Mouse (Mus musculus): Measurements from ENCODE around the gene Vmn1r69. TPM values are rescaled to one million over a fixed set of nuclear protein-coding genes. Genes with fewer than 3 reads are reported as not detected.

Vmn1r69 gene
- polyA plus RNA-seq (2016; fragmentation: Nextera tagmentation; extraction: Ambion mirVana), result not detected in 2 replicates

DNA sequence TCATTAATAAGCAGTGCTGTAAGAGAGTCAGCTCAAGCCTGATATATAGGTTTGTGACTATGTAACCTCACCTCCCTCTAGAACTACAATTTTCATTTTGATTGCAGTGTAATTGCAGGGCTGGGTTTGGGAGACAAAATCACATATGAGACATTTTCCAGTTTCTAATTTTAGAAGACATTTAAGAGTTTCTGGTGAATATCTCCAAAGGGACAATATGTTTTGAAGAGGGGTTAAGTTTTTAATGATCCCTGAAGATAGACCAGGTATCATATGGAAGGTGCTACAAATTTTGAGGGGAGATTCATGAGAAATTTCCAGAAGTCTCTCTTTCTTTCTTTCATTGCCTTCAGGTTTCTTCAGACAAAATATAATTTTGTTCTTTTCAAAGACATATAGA lies at the start of gene Vmn1r69:
Gene Vmn1r69 (minus strand): TSS at position 101 of the 400 bp plus-strand sequence.
- H3K27ac ChIP-seq, result no peak within 1 kb of the TSS
- peaks cover 43% of the 10 kb centered on the region; the same call in 1 of the 2 replicates for H3K9me3 ChIP-seq
- no peaks in the 10 kb centered on the region for H3K27me3 ChIP-seq (ENCODE audit: poor library complexity, severe bottlenecking)
- DNase-seq (ENCODE audit: extremely low spot score, low spot score), result no peak
- no peaks in the 10 kb centered on the region for H3K4me1 ChIP-seq
- H3K4me3 ChIP-seq, result no peak within 1 kb of the TSS
- H3K36me3 ChIP-seq (replicated peaks), result no peaks in the 10 kb centered on the region

DNA sequence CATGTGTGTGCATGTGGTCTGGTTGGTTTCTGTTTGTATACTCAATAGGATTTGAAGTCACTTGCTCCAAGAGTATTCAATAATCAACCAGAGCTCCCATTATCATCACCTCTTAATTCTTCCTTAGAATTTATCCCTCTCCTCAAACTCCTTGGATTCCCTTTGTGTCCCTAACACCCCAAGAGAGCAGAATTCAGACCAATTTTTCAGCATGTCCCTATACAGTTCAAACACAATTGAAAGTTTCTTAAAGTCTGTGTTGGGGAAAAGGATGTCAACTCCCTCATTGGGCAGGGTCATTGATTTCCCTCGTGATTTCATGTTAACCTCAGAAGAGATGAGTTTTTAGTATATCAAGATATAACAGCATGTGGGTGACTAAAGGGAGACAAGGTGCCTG lies 17.8 kb upstream of the Vmn1r69 start, which contains the start of gene Vmn1r70:
Gene Vmn1r70 (plus strand): TSS at position 301 of the 400 bp plus-strand sequence.
- H3K27me3 ChIP-seq (ENCODE audit: poor library complexity, severe bottlenecking), result no peaks in the 10 kb centered on the region
- no peak for DNase-seq (ENCODE audit: extremely low spot score, low spot score)
- no peak within 1 kb of the TSS for H3K27ac ChIP-seq
- 67% methylated on average over 1 of the region's 1 CpGs for WGBS
- no peaks in the 10 kb centered on the region for H3K4me1 ChIP-seq
- H3K4me3 ChIP-seq, result no peak within 1 kb of the TSS
- peaks cover 78% of the 10 kb centered on the region for H3K9me3 ChIP-seq
- H3K36me3 ChIP-seq (replicated peaks), result no peaks in the 10 kb centered on the region

DNA sequence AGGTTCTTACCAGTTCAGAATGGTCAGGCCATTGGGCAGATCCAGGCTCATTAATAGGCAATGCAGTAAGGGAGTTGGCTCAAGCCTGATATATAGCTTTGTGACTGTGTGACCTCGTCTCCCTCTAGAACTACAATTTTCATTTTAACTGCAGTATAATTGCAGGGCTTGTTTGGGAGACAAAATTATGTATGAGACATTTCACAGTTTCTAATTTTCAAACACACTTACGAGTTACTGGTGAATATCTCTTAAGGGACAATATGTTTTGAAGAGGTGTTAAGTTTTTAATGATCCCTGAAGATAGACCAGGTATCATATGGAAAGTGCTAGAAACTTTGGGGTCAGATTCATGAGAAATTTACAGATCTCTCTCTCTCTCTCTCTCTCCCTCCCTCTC lies 55.1 kb downstream of the Vmn1r69 start, which contains the start of gene Vmn1r68:
Gene Vmn1r68 (minus strand): TSS at position 101 of the 400 bp plus-strand sequence.
- no peak within 1 kb of the TSS for H3K27ac ChIP-seq
- no peak for DNase-seq (ENCODE audit: extremely low spot score, low spot score)
- H3K4me1 ChIP-seq, result no peaks in the 10 kb centered on the region
- no peak within 1 kb of the TSS for H3K4me3 ChIP-seq
- peaks cover 10% of the 10 kb centered on the region; the same call in 1 of the 2 replicates for H3K9me3 ChIP-seq
- no peaks in the 10 kb centered on the region for H3K36me3 ChIP-seq (replicated peaks)
- no peaks in the 10 kb centered on the region for H3K27me3 ChIP-seq (ENCODE audit: poor library complexity, severe bottlenecking)
- 78% methylated on average over 2 of the region's 2 CpGs for WGBS

Other genes starting within 250 kb of the Vmn1r69 start
- gene Vmn1r67, start 170.3 kb downstream of the Vmn1r69 start, polyA plus RNA-seq (2016; fragmentation: Nextera tagmentation; extraction: Ambion mirVana), result not detected in 2 replicates
- gene Zik1, start 118.3 kb downstream of the Vmn1r69 start, polyA plus RNA-seq (2016; fragmentation: Nextera tagmentation; extraction: Ambion mirVana), result 40.3 and 41.5 TPM in 2 replicates
- gene Vmn1r68, start 55.2 kb downstream of the Vmn1r69 start, polyA plus RNA-seq (2016; fragmentation: Nextera tagmentation; extraction: Ambion mirVana), result not detected in 2 replicates
- not detected in 2 replicates for gene Vmn1r70, start 17.9 kb upstream of the Vmn1r69 start, polyA plus RNA-seq (2016; fragmentation: Nextera tagmentation; extraction: Ambion mirVana)
- gene Nlrp4b, start 74.1 kb upstream of the Vmn1r69 start, polyA plus RNA-seq (2016; fragmentation: Nextera tagmentation; extraction: Ambion mirVana), result not detected in 2 replicates
- not detected in 2 replicates for gene Vmn1r71, start 140.7 kb upstream of the Vmn1r69 start, polyA plus RNA-seq (2016; fragmentation: Nextera tagmentation; extraction: Ambion mirVana)

Measured in forebrain, embryonic 10.5 days (tissue).